Mouse (Mus musculus): ENCODE measurements around the gene Plekhh1.
"Not testable (repeated sequence)": the region's sequence is repeated elsewhere in the genome, so short reads cannot be mapped to it uniquely, and the experiment has no call there.

Gene Plekhh1

DNA sequence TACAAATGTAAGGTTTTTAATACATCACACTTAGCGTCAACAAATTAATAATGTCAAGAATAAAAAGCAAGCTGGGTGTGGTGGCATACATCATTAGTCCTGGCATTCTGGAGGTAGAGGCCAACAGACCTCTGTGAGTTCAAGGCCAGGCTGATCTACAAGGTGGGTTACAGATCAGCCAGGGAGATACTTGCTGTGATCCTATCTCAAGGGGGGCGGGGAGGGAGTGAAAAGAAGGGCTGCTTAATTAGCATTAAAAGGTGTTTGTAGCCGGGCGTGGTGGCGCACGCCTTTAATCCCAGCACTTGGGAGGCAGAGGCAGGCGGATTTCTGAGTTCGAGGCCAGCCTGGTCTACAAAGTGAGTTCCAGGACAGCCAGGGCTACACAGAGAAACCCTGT lies 1.4 kb upstream of the Plekhh1 start:
- in situ Hi-C loops (cut with MboI): not testable (repeated sequence)

- in situ Hi-C loops (cut with MboI): no loop called here
Observed at GRCm38 (mm10) chr12:79034331-79034730, 5.4 kb downstream of the Plekhh1 start.

DNA sequence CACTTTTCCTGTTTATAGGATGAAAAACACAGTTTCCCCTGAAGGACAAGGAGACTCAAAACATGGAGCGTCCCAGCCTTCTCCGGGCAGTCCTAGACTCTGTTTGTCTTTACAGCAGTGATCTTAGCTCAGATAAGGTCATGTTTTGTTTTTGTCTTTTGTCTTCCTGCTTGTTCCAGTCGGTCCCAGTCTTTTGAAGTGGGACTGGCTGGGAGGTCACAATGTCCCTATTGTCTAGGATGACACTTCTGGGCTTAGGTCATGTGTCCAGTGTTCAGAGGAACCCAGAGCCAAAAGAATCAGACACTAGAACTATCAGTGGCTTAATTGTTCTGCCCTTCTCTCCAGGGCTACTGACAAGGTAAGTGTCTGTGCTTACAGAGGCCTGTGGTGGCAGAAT lies 6.4 kb downstream of the Plekhh1 start:
- in situ Hi-C loops (cut with MboI): no loop called here

DNA sequence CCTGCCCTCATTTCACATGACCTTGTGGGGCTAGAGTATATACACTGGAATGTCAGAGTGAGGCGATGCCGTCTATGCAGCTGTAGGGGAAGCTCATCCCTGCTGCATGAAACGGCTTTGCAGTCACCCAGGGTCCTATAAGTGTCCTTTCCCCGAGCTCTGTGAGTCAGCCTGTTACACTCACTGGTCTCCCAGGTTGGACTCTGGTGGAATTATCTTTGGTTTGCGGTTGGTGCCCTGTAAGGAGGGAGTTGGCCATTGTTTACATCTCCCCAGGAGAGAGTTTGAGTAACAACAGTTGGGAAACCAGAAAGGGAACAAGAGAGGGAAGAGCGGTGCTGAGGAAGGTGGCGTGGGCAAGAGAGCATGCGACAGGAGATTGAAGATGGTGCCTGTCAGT lies 10.7 kb downstream of the Plekhh1 start:
- in situ Hi-C loops (cut with MboI): no loop called here

GRCm38 (mm10) chr12:79040201-79040827 lies 11.4 kb downstream of the Plekhh1 start:
- in situ Hi-C loops (cut with MboI): no loop called here

- in situ Hi-C loops (cut with MboI): no loop called here
Observed at GRCm38 (mm10) chr12:79041436-79041835, 12.5 kb downstream of the Plekhh1 start.

GRCm38 (mm10) chr12:79044668-79045067 lies 15.7 kb downstream of the Plekhh1 start:
- in situ Hi-C loops (cut with MboI): no loop called here

- in situ Hi-C loops (cut with MboI): no loop called here
Observed at GRCm38 (mm10) chr12:79046171-79046570, 17.2 kb downstream of the Plekhh1 start.

DNA sequence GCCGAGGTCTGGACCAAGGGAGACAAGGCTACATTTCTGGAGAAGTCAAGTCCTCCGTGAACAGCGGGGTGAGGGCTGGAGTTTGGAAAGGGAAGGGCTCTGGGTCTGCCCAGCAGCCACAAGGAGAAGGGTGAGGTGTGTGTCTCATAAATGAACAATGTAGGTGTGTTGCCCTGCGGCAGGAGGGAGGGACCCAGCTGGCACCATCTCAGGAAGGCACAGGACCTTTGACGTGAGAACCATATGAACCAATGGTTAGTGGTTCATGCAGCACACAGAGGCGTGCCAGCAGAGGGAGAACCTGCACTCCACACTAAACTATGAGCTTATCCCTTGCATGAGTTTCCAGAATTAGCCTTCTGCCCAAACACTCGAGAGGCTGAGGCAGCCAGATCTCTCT lies 18.2 kb downstream of the Plekhh1 start:
- in situ Hi-C loops (cut with MboI): no loop called here

GRCm38 (mm10) chr12:79048898-79049297 lies 19.9 kb downstream of the Plekhh1 start:
- in situ Hi-C loops (cut with MboI): no loop called here

- in situ Hi-C loops (cut with MboI): no loop called here
Observed at GRCm38 (mm10) chr12:79049807-79050206, 20.8 kb downstream of the Plekhh1 start.

DNA sequence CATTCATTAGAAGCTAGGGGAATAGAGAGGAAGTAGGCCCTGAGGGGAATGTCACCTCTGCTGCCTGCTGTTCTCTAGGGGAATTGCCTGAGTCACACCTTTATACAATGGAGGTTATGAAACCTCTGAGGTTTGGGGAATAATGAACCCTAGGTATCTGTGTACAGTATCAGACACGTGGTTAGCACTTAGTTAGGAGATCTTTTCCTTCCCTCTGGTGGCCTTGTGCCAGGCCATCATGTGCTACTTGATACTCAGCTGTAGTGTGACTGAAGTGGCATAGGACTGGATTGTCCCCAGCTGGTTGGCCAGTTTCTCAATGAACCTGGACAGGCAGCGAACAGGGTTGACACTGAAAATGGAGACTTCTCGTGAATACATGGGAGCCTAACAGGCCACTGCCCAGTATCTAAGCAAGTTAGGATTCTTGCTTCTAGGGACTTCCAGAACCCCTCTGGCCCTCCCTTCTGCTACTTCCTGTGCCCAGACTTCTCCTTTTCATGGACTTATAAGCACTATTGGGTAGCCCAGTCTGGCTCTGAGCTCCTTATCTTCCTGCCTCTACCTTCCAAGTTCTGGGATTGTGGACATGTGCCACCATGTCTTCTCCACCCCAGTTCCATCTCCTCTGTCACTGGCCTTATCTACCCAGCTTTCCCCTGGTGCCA lies 21.7 kb downstream of the Plekhh1 start:
- in situ Hi-C loops (cut with MboI): no loop called here

GRCm38 (mm10) chr12:79052073-79052472 lies 23.1 kb downstream of the Plekhh1 start:
- in situ Hi-C loops (cut with MboI): no loop called here

GRCm38 (mm10) chr12:79055276-79055675 lies 26.3 kb downstream of the Plekhh1 start:
- in situ Hi-C loops (cut with MboI): no loop called here

GRCm38 (mm10) chr12:79059573-79059972 lies 30.6 kb downstream of the Plekhh1 start:
- in situ Hi-C loops (cut with MboI): no loop called here

GRCm38 (mm10) chr12:79060134-79060533 lies 31.2 kb downstream of the Plekhh1 start:
- in situ Hi-C loops (cut with MboI): no loop called here

DNA sequence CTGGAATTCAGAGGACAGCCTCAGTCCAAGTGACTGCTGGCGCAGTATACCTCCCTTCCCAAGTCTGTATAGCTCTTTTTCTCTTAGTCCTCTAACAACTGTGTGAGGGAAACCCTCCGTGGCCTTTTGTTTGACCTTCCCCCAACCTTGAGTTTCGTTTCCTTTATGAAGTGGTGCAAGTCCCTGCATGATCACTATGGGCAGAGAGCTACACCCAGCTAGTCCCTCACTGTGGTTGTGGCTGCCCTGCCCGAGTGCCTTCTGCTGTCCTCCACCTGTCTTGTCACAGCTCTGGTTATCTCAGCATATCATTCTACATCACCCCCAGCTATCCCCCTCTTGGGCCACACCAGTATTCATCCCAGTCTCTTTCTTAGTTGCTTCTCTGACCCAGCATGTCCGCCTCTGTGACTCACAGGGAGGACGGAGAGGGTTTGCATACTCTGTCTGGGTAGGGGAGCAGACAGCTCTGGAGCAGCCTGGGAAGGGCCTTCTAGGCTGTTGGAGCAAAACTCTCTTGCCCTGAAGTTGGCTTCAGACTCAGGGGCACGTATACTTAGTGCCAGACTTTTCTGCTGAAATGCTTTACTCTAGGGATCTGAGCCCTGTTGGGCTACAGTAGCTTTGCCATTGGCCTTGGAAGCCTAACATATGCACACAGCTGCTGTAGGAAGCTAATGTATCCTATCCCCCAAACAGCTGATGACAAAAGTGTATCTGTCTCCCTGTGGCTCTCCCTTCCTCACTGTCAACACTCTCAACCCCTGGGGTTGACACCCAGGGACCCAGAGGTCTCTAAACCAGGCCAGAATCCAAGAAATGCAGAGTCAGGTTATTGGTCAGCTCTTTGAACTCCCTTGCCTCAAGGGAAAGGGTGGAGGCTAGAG lies 32.0 kb downstream of the Plekhh1 start:
- in situ Hi-C loops (cut with MboI): no loop called here

- in situ Hi-C loops (cut with MboI): no loop called here
Observed at GRCm38 (mm10) chr12:79064451-79064850, 35.5 kb downstream of the Plekhh1 start.

GRCm38 (mm10) chr12:79066431-79066830 lies 37.5 kb downstream of the Plekhh1 start:
- in situ Hi-C loops (cut with MboI): no loop called here

DNA sequence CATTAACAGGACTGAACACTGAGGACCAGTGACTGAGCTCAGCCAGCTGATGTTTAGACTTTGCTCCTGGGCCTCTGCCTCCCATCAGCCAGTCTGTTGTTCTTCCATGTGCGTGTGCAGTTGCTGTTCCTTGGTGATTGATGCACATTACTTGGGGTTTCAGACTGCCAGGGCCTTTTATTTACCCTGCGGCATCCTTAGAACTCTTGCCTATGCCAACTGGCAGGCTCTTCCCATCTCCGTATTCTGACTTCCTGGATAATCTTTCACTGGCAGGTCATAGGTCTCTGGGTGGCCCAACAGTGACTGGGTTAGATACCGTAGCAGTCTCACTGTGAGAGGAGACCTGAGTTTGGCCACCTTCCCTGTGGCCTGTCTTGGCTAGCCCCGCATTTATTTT lies 38.6 kb downstream of the Plekhh1 start:
- in situ Hi-C loops (cut with MboI): no loop called here

GRCm38 (mm10) chr12:79068306-79068705 lies 39.3 kb downstream of the Plekhh1 start:
- in situ Hi-C loops (cut with MboI): no loop called here

DNA sequence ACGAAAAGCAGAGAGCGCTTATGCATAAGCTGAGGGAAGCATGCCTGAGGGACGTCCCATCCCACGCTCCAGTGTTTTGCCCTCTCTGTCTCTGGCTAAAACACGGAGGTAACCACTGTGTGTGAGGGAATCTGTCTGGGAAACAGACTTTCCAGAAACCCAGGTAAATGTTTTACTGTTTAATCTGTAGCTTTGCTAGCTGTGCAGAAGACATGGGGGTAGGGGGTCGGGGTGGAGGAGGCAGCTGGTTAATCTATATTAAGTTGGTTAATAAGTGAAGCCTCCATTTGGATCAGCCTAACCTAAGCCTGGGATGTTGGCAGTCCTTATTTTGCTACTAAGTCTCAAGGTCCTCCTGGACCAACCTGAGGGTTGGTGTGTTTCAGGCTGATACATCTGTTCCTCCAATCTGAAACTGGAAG lies 40.2 kb downstream of the Plekhh1 start:
- in situ Hi-C loops (cut with MboI): no loop called here

GRCm38 (mm10) chr12:79069916-79070315 lies 41.0 kb downstream of the Plekhh1 start:
- in situ Hi-C loops (cut with MboI): no loop called here

Data from mature B cell (primary cell).